Mouse (Mus musculus) ES-Bruce4 (cell line): ENCODE data around the gene Trmt5.

Source experiments
- CTCF ChIP-seq: IDR thresholded peaks from one replicate; pipeline ENCODE4 v1.8.1; 2011; ENCODE audit warnings: low read depth, low read length
- EP300 ChIP-seq: IDR thresholded peaks from 2 replicates; pipeline ENCODE4 v1.6.1; 2011; ENCODE audit warnings: low read depth, low read length; ENCODE audit not compliant: insufficient read depth
- POLR2A ChIP-seq: IDR thresholded peaks from one replicate; pipeline ENCODE4 v1.8.1; 2011; ENCODE audit warnings: low read length; ENCODE audit not compliant: insufficient read depth

- no peak for TF ChIP-seq CTCF
- TF ChIP-seq POLR2A, result no peak
- TF ChIP-seq EP300, result no peak
These were observed 1.1 kb upstream of the Trmt5 start for GRCm38 (mm10) chr12:73287609-73288008.
